Mouse (Mus musculus): Measurements from ENCODE around the gene Phgr1.

Gene Phgr1

DNA sequence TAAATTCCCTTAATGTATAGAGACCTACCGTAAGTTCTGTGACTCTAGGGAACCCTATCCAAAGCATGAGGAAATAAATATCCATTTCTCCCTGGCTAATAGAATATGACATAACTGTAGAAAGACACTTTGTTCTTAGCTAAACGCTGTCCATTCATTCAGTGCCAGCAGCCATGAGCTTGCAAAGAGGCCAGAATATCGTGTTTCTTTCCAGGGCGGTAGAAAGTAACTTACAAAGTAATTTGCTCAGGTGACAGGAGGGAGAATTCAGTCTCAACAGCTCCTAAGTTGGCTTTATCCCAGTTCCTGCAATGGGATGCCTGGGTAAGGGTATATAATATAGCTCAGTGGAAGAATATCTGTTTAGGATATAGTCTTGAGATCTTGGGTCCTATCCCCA lies 51.8 kb downstream of the Phgr1 start:
- DNase-seq (ENCODE audit: low read depth) = no peak

Measured in naive thymus-derived CD4-positive, alpha-beta T cell, adult 2 months (primary cell).